Mouse (Mus musculus): ENCODE results near the gene Slc2a4. TPM values are rescaled to one million over a fixed set of nuclear protein-coding genes. Genes with fewer than 3 reads are reported as not detected.
A peak's percentile ranks its signal among the peaks of the same experiment; 100 is the strongest.

The Slc2a4 gene
- total RNA-seq (2021), result 100 to 1,000 TPM; 325 to 365 TPM

DNA sequence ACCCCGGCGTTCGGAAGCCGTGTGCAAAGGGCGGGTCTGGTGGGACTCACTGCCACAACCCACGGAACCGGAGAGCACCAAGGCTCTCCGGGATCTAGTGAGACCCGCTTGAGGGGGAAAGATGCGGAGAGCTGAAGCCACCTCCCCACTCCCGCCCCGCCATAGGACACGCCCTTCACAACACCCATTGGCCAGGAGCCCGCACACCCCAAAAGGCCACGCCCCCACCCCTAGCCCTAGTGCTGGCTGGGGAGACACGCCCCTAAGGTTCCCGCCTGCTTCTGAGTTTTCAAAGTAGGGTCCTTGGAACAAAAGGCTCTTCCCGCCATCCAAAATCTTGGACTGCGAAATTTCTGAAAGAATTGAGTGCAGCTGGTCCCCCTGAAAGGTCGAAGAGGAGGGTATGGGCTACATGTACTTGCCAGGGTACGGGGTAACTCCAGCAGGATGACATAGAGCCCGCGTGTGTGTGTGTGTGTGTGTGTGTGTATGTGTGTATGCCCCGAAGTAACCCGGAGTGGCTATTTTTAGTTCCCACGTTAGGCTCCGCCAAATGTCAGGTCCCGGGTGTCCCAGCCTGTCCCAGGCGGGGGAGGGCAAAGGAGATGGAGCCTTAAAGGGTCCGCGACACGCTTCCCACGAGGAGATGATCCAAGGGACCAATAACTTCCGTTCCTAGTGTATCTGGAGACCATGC is at the start of gene Slc2a4:
TSS of gene Slc2a4 (minus strand) at position 123 of the 697 bp plus-strand sequence.
- intact Hi-C loops (cut with DNase I), result no loop called here
- peak; percentile 85 for DNase-seq (ENCODE audit: low spot score)

DNA sequence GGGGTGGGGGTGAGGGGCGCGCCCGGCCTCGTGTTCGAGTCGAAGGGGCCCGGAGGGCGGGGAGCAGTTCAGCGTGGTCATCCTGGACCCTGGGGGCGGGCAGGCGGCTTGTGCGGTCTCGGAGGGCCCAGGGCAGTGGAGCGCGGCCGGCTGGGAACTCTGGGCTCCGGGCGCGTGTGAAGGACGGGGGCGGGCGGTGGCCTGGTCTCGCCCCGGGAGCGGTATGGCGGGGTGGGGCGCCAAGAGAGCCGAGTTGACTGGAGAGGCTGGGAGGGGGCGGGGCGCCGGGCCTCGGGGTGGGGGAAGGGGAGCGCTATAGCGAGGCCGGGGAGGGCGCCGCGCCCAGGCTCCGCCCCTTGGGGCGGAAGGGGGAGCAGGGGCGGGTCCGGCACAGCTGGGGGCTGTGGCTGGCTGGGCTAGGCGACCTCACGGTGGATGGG is 49.1 kb upstream of the Slc2a4 start:
- peak; percentile 83 for DNase-seq (ENCODE audit: low spot score)
- intact Hi-C loops (cut with DNase I), result loop anchor here (2.0 to 10.0 kb wide), 2 partner anchors 16 to 592 kb away; partner anchors contain the start of gene Ctdnep1

- DNase-seq (ENCODE audit: low spot score), result peak; percentile 47
Measured at GRCm38 (mm10) chr11:69996161-69997061, 48.4 kb upstream of the Slc2a4 start.

DNA sequence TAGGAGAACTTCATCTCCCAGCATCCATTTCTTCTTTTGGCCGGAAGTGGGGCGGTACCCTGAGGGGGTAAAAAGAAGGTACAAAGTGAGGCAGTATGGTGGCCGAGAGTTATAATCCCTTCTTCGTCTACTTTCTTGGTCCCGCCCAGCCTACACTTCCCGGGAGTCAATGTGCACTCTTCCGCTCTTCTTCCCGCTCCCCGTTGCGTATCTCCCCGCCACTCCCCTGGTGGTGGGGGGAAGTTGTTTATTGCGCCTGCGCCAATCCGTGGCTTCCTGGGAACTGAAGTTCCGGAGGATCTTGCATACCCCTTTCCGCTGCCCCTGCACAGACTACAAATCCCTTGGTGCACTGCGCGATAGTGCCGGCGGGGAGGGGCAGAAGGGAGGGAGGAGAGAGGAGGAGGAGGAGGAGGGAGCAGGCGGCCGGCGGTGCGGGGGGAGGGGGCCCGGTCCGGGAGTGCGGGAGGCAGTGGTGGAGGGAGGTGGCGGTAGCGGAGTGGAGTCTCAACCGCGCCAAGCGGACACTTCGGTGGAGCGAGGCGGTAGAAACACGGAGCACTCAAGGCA is 47.5 kb upstream of the Slc2a4 start, which contains the start of gene Phf23:
TSS of gene Phf23 (plus strand) at position 387 of the 570 bp plus-strand sequence.
- intact Hi-C loops (cut with DNase I), result loop anchor here (10.0 kb wide), 1 partner anchor 591 kb away; no protein-coding TSS in a partner anchor
- DNase-seq (ENCODE audit: low spot score), result peak; percentile 99

More at GRCm38 (mm10) chr11:69996161-69997061, 48.4 kb upstream of the Slc2a4 start:
- intact Hi-C loops (cut with DNase I), result loop anchor here (2.0 to 10.0 kb wide), 2 partner anchors 16 to 592 kb away; partner anchors contain the start of gene Ctdnep1

GRCm38 (mm10) chr11:69994401-69995090 is 46.6 kb upstream of the Slc2a4 start:
- no peak for DNase-seq (ENCODE audit: low spot score)
- intact Hi-C loops (cut with DNase I), result loop anchor here (10.0 kb wide), 1 partner anchor 590 kb away; no protein-coding TSS in a partner anchor

DNA sequence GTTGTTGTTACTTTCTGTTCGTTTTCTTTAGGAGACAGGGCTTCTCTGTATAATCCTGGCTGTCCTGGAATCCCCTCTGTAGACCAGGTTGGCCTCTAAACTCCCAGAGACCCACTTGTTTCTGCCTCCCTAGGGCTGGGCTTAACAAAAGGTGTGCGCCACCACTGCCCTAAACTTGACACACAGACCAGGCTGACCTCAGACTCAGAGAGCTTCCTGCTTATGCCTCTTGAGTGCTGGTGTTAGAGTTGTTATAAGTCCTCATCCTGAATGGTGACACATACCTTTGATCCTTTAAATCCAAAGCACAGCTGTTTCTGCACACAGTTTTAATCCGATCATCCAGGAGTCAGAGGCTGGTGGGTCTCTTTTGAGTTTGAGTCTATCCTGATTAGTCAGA is 44.9 kb upstream of the Slc2a4 start:
- intact Hi-C loops (cut with DNase I), result loop anchor here (10.0 kb wide), 1 partner anchor 588 kb away; no protein-coding TSS in a partner anchor
- no peak for DNase-seq (ENCODE audit: low spot score)

DNA sequence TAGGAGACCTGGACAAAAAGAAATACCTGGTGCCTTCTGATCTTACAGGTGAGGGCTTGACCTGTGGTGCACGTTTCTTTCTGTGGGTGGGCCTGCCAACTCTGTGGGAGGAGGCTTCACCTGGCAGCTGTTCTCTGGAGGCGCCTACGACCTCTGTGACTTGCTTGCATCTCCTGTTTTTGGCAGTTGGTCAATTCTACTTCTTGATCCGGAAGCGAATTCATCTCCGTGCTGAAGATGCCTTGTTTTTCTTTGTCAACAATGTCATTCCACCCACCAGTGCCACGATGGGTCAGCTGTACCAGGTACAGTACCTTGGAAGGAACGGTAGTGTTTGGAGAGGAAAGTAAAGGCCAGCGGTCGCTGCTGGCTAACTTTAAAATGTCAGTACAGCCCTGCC is 44.4 kb upstream of the Slc2a4 start:
- no peak for DNase-seq (ENCODE audit: low spot score)
- intact Hi-C loops (cut with DNase I), result loop anchor here (10.0 kb wide), 1 partner anchor 588 kb away; no protein-coding TSS in a partner anchor

- intact Hi-C loops (cut with DNase I), result loop anchor here (10.0 kb wide), 1 partner anchor 587 kb away; no protein-coding TSS in a partner anchor
- no peak for DNase-seq (ENCODE audit: low spot score)
Measured at GRCm38 (mm10) chr11:69991711-69992110, 43.7 kb upstream of the Slc2a4 start.

GRCm38 (mm10) chr11:69990850-69991691 is 43.1 kb upstream of the Slc2a4 start, which contains the start of gene Gabarap:
TSS of gene Gabarap (plus strand) at chr11:69991143.
- peak; percentile 93 for DNase-seq (ENCODE audit: low spot score)
- intact Hi-C loops (cut with DNase I), result loop anchor here (10.0 kb wide), 1 partner anchor 586 kb away; no protein-coding TSS in a partner anchor

DNA sequence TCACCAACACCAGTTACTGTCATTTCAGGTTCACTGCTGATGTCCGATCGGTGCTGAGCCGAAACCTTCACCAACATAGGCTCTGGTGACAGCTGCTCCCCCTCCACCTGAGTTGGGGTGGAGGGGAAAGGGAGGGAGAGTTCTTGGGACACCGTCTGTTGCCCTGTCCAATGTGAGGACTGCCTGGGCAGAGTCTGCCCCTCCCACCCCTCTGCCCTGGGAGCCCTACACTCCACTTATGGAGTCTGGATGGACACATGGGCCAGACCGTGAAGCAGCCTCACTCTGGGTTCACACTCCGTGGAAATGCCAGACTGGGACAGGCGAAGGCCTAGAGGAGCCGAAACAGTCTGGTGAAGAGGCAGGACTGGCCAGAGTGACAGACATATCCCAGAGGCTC is 42.0 kb upstream of the Slc2a4 start:
- no peak for DNase-seq (ENCODE audit: low spot score)
- intact Hi-C loops (cut with DNase I), result loop anchor here (10.0 kb wide), 1 partner anchor 585 kb away; no protein-coding TSS in a partner anchor

DNA sequence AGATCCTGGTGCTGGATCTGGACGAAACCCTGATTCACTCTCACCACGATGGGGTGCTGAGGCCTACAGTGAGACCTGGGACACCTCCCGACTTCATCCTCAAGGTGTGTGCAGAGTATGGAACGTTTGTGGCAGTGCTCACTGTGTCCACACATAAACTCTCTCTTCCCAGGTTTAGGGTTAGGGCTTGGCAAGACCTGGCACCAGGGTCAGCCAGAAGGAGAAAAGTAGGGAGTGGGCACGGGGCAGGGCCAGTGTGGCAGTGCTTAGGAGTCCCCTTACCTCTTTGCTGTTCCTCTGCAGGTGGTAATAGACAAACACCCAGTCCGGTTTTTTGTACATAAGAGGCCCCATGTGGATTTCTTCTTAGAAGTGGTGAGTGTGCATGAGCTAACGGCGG is 36.4 kb upstream of the Slc2a4 start:
- intact Hi-C loops (cut with DNase I), result no loop called here
- no peak for DNase-seq (ENCODE audit: low spot score)

- intact Hi-C loops (cut with DNase I), result no loop called here
- no peak for DNase-seq (ENCODE audit: low spot score)
Measured at GRCm38 (mm10) chr11:69983377-69983776, 35.4 kb upstream of the Slc2a4 start.

- no peak for DNase-seq (ENCODE audit: low spot score)
- intact Hi-C loops (cut with DNase I), result no loop called here
Measured at GRCm38 (mm10) chr11:69982877-69983276, 34.9 kb upstream of the Slc2a4 start.

- intact Hi-C loops (cut with DNase I), result no loop called here
- no peak for DNase-seq (ENCODE audit: low spot score)
Measured at GRCm38 (mm10) chr11:69982225-69982624, 34.2 kb upstream of the Slc2a4 start, which contains the start of gene Elp5. TSS of gene Elp5 (minus strand) at chr11:69982517.

GRCm38 (mm10) chr11:69981141-69981762 is 33.3 kb upstream of the Slc2a4 start, which contains the start of gene Ctdnep1:
TSS of gene Ctdnep1 (plus strand) at chr11:69981156.
- intact Hi-C loops (cut with DNase I), result loop anchor here (2.0 kb wide), 1 partner anchor 16 kb away; no protein-coding TSS in a partner anchor
- no peak for DNase-seq (ENCODE audit: low spot score)

DNA sequence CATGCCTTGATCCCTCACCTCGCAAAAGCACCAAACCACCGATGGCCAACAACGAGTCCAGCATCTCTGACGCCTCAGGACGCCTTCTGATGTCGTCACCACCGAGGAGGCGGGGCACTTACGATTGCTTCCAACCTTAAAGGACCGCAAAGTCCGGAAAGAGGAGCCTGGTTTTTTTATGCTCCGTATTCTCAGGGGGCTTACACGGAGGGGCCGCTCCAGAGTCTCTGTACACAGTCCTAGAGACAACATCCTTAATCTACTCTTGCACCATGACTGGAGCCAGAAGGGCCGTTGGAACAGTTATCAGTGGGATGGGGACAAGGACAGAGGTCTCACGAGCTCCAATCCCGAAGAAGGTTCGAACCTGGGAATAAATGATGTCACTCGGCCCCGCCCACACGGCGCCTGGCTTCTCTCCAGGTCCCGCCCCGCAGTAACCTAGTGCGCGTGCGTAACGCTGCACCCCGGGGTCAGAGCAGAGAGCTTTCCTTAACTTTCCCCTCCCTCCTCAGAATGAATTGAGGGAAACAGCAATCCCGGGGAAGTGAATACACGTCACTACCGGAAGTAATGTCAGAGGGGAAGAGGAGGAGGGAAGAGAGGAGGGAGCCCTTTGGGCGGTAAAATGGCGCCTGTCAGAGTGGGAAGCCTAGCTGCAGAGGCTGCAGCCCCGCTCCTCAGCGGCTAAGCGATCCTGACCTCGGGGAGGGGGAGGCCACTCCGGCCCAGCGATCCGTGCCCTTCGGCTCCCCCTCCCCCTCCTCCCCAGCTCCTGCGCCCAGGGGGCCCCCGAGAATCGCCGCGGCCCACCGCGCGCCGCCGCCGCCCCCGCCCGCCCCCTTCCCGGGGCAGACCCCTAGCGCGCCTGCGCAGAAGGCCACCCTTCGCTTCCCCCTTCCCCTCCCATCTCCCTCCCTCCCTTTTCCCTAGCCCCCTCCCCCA is 32.5 kb upstream of the Slc2a4 start:
- intact Hi-C loops (cut with DNase I), result loop anchor here (2.0 kb wide), 1 partner anchor 16 kb away; no protein-coding TSS in a partner anchor
- DNase-seq (ENCODE audit: low spot score), result peak; percentile 97

Data from heart, postnatal 25 days (tissue).